Mouse (Mus musculus) cerebellum, adult 8-10 months (tissue): Measurements from ENCODE around the gene Yjefn3.
A peak's percentile ranks its signal among the peaks of the same experiment; 100 is the strongest.
"Not testable (repeated sequence)": the region's sequence is repeated elsewhere in the genome, so short reads cannot be mapped to it uniquely, and the experiment has no call there.

ENCODE experiments used
- DNase-seq: peaks from one replicate; pipeline ENCODE4 v3.0.0; 2022

Gene Yjefn3

DNA sequence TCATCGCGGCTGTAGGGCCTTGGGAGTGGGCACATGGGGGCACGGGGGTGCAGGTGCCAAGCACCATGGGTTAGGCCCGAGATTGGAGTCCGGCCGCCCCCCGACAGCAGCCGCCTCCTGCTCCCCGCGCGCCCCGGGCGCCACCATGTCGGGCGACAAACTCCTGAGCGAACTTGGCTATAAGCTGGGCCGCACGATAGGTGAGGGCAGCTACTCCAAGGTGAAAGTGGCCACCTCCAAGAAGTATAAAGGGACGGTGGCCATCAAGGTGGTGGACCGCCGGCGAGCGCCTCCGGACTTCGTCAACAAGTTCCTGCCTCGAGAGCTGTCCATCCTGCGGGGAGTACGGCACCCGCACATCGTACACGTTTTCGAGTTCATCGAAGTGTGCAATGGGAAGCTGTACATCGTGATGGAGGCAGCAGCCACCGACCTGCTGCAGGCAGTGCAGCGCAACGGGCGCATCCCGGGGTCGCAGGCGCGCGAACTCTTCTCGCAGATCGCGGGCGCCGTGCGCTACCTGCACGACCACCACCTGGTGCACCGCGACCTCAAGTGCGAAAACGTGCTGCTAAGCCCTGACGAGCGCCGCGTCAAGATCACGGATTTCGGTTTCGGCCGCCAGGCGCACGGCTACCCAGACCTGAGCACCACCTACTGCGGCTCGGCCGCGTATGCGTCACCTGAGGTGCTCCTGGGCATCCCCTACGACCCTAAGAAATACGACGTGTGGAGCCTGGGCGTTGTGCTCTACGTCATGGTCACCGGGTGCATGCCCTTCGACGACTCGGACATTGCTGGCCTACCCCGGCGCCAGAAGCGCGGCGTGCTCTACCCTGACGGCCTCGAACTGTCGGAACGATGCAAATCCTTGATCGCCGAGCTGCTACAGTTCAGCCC, at the start of gene Yjefn3, which contains the start of the genes Tssk6 and Ndufa13:
TSS of gene Yjefn3 (minus strand) at position 550 of the 900 bp plus-strand sequence.
TSS of gene Tssk6 (plus strand) at position 22 of the 900 bp plus-strand sequence.
TSS of gene Ndufa13 (minus strand) at position 396 of the 900 bp plus-strand sequence.
- peak; percentile 64 for DNase-seq

- no peak for DNase-seq
These were observed 47.8 kb upstream of the Yjefn3 start for GRCm38 (mm10) chr8:69950300-69950699.

DNA sequence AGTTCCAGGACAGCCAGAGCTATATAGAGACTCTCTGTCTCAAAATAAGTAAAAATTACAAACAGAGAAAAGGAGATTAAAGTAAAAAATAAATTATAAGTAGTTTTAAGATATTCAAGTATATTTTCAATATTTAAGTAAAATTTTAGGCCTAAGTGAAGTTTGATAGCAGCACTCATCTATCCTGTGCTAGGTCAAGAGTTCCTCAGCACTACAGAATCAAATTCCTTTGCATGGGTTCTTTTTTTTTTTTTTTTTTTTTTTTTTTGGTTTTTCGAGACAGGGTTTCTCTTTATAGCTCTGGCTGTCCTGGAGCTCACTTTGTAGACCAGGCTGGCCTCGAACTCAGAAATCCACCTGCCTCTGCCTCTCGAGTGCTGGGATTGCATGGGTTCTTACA, 40.0 kb upstream of the Yjefn3 start:
- DNase-seq: not testable (repeated sequence)

GRCm38 (mm10) chr8:69940386-69940785, 37.9 kb upstream of the Yjefn3 start:
- DNase-seq: no peak

- DNase-seq: no peak
These were observed 37.1 kb upstream of the Yjefn3 start for GRCm38 (mm10) chr8:69939633-69940032.

DNA sequence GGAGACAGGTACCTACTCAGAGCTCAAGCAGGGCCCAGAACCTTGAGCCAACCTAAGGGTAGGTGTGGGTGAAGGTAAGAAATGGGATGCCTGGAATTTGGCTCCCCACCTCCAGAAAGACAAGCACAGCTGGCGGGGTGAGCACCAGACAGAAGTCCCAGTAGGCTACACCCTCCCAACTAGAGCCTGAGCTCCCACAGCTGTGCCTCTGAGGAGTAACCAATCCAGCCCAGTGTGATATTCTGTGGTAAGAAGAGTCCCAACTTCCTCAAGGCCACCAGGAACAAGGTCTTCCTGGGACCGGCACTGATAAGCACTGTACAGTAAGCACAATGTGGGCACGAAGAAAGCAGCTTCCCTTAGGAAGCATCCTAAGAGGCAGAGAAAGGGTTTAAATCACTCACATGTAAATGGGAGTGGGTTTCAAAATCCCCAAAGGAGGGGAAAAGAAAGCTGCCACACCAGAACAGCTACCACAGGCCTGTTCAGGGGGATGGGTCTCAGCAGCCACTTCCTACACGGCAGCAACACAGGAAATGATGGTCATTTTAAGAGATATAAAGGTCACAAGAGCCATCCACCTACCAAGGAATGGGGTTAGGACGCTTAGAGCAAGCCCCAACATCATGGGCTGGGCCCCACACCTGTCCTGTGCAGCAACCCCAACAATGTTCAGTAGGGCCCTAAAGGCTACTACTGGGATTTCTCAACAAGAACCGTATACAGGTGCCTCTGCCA, 35.9 kb upstream of the Yjefn3 start:
- DNase-seq: no peak

- DNase-seq: no peak
These were observed 35.0 kb upstream of the Yjefn3 start for GRCm38 (mm10) chr8:69937466-69937865.

GRCm38 (mm10) chr8:69936050-69936794, 33.7 kb upstream of the Yjefn3 start:
- DNase-seq: no peak

DNA sequence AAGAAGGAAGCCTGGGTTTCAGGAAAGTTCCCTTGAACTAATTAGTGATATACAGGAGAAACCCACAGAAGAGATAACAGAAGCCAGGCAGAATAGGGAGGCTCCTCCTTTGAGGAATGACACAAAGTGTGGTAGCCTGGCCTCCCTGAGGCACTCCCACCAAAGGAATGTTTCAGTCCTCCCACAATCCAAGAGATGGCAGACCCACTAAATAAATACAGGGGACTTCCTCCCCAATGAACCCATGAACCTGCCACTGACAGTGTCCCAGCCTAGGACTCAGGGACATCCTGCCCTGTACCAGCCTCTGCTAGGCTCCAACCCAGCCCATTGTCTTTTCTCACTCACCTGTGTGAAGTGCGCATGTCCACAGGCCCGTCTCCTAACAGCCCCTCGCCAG, 32.9 kb upstream of the Yjefn3 start:
- no peak for DNase-seq

DNA sequence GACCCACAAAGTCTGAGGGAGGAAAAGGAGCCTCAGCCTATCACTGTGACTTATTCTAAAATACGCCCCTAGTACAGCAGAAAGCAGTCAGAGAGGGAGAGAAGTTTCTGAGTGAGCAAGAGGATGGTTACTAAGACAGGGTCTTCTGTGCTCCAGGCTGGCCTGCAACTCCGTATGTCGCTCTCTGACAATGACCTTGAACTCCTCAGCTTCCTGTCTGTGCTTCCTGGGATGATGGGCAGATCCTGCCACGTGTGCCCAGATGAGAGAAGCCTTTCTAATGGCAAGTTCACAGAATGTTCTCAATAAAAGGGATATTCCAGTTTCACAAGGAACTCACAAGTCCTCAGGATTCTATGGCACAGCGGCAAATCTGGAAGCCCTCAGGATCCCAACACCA, 32.1 kb upstream of the Yjefn3 start:
- DNase-seq: no peak

DNA sequence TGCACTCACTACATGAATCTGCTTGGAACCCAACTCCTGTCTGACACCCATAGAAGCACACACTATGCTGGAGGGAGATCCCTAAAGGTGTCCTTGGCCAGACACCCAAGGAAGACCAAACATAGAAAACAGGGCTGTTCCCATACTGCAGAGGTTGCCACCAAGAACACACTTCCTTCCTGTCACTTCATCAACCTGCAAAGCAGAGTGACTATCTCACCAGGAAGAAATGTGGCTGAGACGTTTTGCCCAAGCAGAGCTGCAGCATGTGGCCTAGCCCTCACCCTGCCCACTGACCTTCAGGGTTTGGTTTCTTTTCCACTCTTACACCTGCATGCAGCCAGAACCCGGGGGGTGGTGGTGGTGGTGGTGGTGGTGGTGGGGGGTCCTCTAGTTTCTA, 31.3 kb upstream of the Yjefn3 start:
- no peak for DNase-seq

DNA sequence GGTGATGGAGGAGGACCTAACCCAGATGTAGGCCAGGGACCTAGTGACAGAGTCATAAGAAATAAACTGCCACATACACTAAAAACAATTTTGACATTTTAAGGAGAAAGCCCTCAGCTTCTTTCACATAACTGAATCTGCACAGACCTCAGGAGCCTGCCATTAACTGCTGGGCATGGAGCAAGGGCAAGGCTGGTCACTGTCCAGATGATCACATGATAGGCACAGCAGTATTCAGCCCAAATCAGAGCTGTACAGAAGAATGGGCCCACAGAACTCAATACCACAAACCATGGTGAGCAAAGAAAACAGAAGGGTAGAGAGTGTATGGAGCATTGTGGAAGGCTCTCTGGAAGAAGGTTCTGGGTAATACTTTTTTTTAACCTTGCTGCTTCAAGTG, 24.4 kb upstream of the Yjefn3 start:
- no peak for DNase-seq

GRCm38 (mm10) chr8:69923986-69924385, 21.5 kb upstream of the Yjefn3 start:
- DNase-seq: no peak

DNA sequence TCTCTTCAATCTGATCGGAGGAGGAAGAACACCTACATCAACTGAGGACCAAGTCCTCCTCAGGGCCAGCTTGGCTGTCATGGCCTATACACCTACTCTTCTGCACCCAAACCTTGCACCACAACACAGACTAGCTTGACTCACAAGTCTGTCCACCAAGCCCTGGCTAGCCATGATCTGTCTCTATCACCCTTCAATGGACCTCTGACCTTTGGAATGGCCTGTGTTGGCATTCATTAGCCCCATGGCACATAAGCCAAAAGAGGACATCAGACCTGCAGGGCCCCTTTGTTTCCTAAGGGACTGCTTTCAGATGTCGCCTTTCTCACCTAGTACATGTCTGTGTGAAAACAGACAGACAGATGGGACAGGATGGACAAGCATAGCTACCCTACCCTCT, 18.6 kb upstream of the Yjefn3 start:
- DNase-seq: no peak

- DNase-seq: no peak
These were observed 17.6 kb upstream of the Yjefn3 start for GRCm38 (mm10) chr8:69919876-69920662.

DNA sequence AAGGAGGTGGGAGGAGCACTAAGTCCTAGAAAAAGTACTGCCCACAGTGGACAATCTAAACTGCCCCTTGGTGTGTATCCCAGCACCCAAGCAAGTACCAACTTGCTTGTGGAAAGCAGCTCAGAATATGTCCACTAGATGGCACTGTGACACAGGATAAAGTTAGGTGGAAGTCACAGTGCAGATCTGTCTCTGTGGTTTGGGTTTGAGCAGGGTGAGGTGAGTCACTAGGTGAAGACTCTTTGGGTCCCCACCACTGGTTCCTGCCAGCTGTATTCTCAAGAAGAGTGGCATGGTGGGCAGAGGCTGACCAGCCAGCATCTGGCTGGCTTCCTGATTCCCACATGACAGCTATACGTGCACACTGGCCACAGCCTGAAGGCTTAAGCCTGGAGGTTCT, 16.5 kb upstream of the Yjefn3 start:
- peak; percentile 85 for DNase-seq

- DNase-seq: no peak
These were observed 16.0 kb upstream of the Yjefn3 start for GRCm38 (mm10) chr8:69918506-69918905.

- no peak for DNase-seq
These were observed 13.2 kb upstream of the Yjefn3 start for GRCm38 (mm10) chr8:69915748-69916147.

GRCm38 (mm10) chr8:69914526-69914925, 12.0 kb upstream of the Yjefn3 start:
- no peak for DNase-seq

GRCm38 (mm10) chr8:69912478-69913074, 10.1 kb upstream of the Yjefn3 start:
- DNase-seq: no peak

GRCm38 (mm10) chr8:69911917-69912316, 9.4 kb upstream of the Yjefn3 start:
- no peak for DNase-seq

DNA sequence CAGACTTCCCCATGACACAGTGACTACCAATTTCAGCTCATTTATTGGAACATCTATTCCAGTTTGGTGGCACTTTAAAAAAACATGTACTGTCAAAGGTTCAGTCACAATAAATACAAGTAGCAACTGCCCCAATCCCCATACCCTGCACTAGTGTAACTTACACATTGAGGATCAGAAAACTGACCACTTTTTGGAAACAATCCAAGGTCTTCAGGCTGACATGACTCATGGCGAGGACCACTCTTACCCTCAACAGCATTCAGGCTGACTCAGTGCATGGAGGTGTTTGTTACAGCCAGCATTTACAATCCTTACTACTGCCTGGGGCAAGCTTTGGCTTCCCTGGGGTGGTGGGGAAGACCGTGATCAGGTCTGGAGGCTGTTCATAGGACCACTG, 4.6 kb upstream of the Yjefn3 start:
- no peak for DNase-seq
